Mouse (Mus musculus) c-Kit-negative CD71-positive TER-119-positive erythroid progenitor cells, embryonic 14.5 days (primary cell): ENCODE measurements around the gene Rpgrip1l.

ENCODE experiments used
- DNase-seq: peaks from one replicate; pipeline ENCODE4 v3.0.0-alpha.2; 2013; ENCODE audit warnings: low read depth, low spot score

Gene Rpgrip1l

GRCm38 (mm10) chr8:91207676-91208075 is 105.4 kb downstream of the Rpgrip1l start:
- no peak for DNase-seq

GRCm38 (mm10) chr8:91205897-91206296 is 107.2 kb downstream of the Rpgrip1l start:
- no peak for DNase-seq

- DNase-seq = no peak
Measured at GRCm38 (mm10) chr8:91201184-91201583, 111.9 kb downstream of the Rpgrip1l start.

- DNase-seq = no peak
Measured at GRCm38 (mm10) chr8:91199876-91200275, 113.2 kb downstream of the Rpgrip1l start, which contains the start of gene Aktip. Gene Aktip, minus strand, starts transcription at chr8:91199976.

GRCm38 (mm10) chr8:91198036-91198435 is 115.0 kb downstream of the Rpgrip1l start:
- no peak for DNase-seq

GRCm38 (mm10) chr8:91197233-91197632 is 115.8 kb downstream of the Rpgrip1l start:
- DNase-seq = no peak

GRCm38 (mm10) chr8:91196661-91197060 is 116.4 kb downstream of the Rpgrip1l start:
- no peak for DNase-seq

- DNase-seq = no peak
Measured at GRCm38 (mm10) chr8:91194081-91194480, 119.0 kb downstream of the Rpgrip1l start.

- no peak for DNase-seq
Measured at GRCm38 (mm10) chr8:91192941-91193340, 120.1 kb downstream of the Rpgrip1l start.

GRCm38 (mm10) chr8:91190816-91191340 is 122.2 kb downstream of the Rpgrip1l start:
- DNase-seq = no peak

- no peak for DNase-seq
Measured at GRCm38 (mm10) chr8:91188152-91188551, 124.9 kb downstream of the Rpgrip1l start.

GRCm38 (mm10) chr8:91186372-91186771 is 126.7 kb downstream of the Rpgrip1l start:
- DNase-seq = no peak

GRCm38 (mm10) chr8:91177708-91178107 is 135.4 kb downstream of the Rpgrip1l start:
- DNase-seq = no peak

GRCm38 (mm10) chr8:91176176-91176575 is 136.9 kb downstream of the Rpgrip1l start:
- no peak for DNase-seq

GRCm38 (mm10) chr8:91171605-91172004 is 141.5 kb downstream of the Rpgrip1l start:
- no peak for DNase-seq

GRCm38 (mm10) chr8:91170914-91171313 is 142.1 kb downstream of the Rpgrip1l start:
- no peak for DNase-seq

- no peak for DNase-seq
Measured at GRCm38 (mm10) chr8:91170152-91170551, 142.9 kb downstream of the Rpgrip1l start.
